Mouse (Mus musculus): ENCODE measurements at regions not wholly inside any gene's neighbourhood (a gene's known extent, or its start where the extent isn't known, plus 50 kb on each side); places are given as distances from the start of the nearest gene placed in this dataset.
A peak's percentile ranks its signal among the peaks of the same experiment; 100 is the strongest.

- no peak for DNase-seq
Measured at GRCm38 (mm10) chr3:54993761-54994160, 61.5 kb downstream of the Ccna1 start.

- DNase-seq: no peak
Measured at GRCm38 (mm10) chr3:54990073-54990472, 65.2 kb downstream of the Ccna1 start.

GRCm38 (mm10) chr3:54989358-54989757 is 65.9 kb downstream of the Ccna1 start:
- peak; percentile 96 for DNase-seq

- DNase-seq: no peak
Measured at GRCm38 (mm10) chr3:54981488-54981887, 65.8 kb upstream of the Sertm1 start.

GRCm38 (mm10) chr3:54980312-54980711 is 64.6 kb upstream of the Sertm1 start:
- no peak for DNase-seq

GRCm38 (mm10) chr3:54965512-54965911 is 49.8 kb upstream of the Sertm1 start:
- DNase-seq: no peak
